Mouse (Mus musculus) heart, embryonic 13.5 days (tissue): Measurements from ENCODE around the gene Jmjd1c. TPM values are rescaled to one million over a fixed set of nuclear protein-coding genes. Genes with fewer than 3 reads are reported as not detected.
A peak's percentile ranks its signal among the peaks of the same experiment; 100 is the strongest.

ENCODE experiments used
- ATAC-seq: fragments of 200-750 bp; cut with Nextera tagmentation; 2 replicates; pipeline ENCODE4 v1.8.0; 2017; ENCODE audit warnings: moderate TSS enrichment; ENCODE audit not compliant: insufficient number of reproducible peaks, low FRiP score, low TSS enrichment; ENCODE audit errors: extremely low read depth
- H3K27ac ChIP-seq: fragments of 300-500 bp; sonication (generic); replicated peaks from 2 replicates; pipeline ENCODE4 v1.5.1; 2015; ENCODE audit warnings: moderate library complexity, mild to moderate bottlenecking, inconsistent platforms
- H3K27me3 ChIP-seq: fragments of 300-500 bp; sonication (generic); replicated peaks from 2 replicates; pipeline ENCODE4 v1.6.1; 2015; ENCODE audit warnings: mild to moderate bottlenecking, inconsistent platforms
- H3K36me3 ChIP-seq: fragments of 300-500 bp; sonication (generic); 2 replicates; pipeline ENCODE4 v1.6.1; 2015; ENCODE audit warnings: mild to moderate bottlenecking, inconsistent platforms
- H3K4me1 ChIP-seq: fragments of 300-500 bp; sonication (generic); 2 replicates; pipeline ENCODE4 v1.6.1; 2015; ENCODE audit warnings: inconsistent platforms
- H3K4me2 ChIP-seq: fragments of 300-500 bp; sonication (generic); 2 replicates; pipeline ENCODE4 v1.6.1; 2015; ENCODE audit warnings: inconsistent platforms, mild to moderate bottlenecking, moderate library complexity
- H3K4me3 ChIP-seq: fragments of 300-500 bp; sonication (generic); 2 replicates; pipeline ENCODE4 v1.5.1; 2015; ENCODE audit warnings: moderate library complexity, mild to moderate bottlenecking, inconsistent platforms
- H3K9ac ChIP-seq: fragments of 300-500 bp; sonication (generic); 2 replicates; pipeline ENCODE4 v1.6.1; 2015; ENCODE audit warnings: inconsistent platforms, mild to moderate bottlenecking, moderate library complexity
- H3K9me3 ChIP-seq: fragments of 300-500 bp; sonication (generic); 2 replicates; pipeline ENCODE4 v1.6.1; 2016; ENCODE audit warnings: inconsistent platforms
- WGBS: fragments of 180-500 bp; shearing (Covaris S2); methylation state at CpG from one replicate; pipeline ENCODE4 v1.1.7; 2015; ENCODE audit warnings: mixed read lengths; 5-methylcytosine and 5-hydroxymethylcytosine counted together
- polyA plus RNA-seq: library from polyadenylated mRNA; unstranded; fragments of >200 nt; fragmentation: Nextera tagmentation; extraction: Ambion mirVana; gene quantifications from 2 replicates; pipeline ENCODE4 v1.2.1, GENCODE M21; 2015

The Jmjd1c gene
- polyA plus RNA-seq, 1 experiment from 2014 or later, result 30.3 TPM

DNA sequence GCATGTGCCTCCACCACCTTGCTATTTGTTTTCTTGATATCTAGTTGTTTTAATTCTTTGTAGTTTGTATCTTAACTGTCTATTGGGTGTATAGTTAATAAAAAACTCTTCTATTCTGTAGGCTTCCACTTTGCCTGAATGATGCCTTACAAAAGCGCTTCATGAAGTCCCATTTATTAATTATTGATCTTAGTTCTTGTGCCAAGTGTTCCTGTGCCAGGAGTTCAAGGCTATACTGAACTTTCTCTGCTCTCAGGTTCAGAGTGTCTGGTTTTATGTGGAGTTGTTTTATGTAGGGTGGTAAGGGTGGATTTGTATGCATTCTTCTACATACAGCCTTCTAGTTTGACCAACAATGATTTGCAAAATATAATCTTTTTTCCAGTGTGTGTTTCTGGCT is 99.7 kb downstream of the Jmjd1c start:
- Histone ChIP-seq H3K4me1 (peaks cover 28% of the 10 kb centered on the region), H3K36me3 (peaks cover 36% of the 10 kb centered on the region), H3K4me2 (no peak overlapping the region), H3K27me3 (no peaks in the 10 kb centered on the region), H3K9me3 (no peaks in the 10 kb centered on the region), H3K9ac (no peak overlapping the region), H3K27ac (no peak overlapping the region), H3K4me3 (no peak overlapping the region)
- no peak for ATAC-seq
- 88% methylated on average over 1 of the region's 1 CpGs for WGBS

DNA sequence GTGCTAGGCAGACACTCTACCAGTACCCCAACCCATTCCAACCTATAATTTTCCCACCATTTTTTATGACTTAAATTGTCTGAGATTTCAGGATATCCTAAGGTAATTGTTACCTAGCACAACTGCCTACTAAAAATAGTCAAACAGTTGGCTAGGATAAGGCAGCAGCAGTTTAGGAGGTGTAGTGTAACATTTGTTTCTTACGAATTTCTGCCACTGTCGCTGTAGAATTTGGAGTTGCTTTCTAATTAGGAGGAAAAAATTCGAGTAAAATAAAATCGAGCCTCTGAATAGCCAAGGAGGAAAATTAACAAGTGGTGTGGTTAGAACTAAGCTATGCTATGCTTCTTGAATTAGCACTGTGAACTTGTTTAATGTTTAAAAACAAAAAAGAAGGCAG is 101.3 kb downstream of the Jmjd1c start:
- peak overlapping the region; percentile 1; the same call in 1 of the 2 replicates for H3K27ac ChIP-seq

DNA sequence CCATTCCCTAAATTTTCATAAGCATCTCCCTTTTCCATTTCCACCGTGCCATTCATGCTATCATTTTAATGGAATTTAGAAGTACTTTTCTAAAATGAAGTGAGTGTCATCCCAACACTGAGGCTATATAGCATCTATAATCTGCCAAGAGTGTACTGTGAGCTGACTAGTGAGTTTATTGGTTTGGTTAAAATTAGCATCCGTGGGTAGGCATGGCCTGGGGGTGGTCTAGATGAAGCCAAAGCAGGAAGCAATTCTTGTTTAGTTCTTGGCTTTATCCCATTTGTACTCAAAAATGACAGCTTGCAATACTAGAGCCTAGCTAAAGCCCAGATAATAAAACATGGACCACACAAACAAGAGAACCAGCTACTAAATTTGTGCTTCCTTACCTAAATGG is 101.9 kb downstream of the Jmjd1c start:
- Histone ChIP-seq H3K9me3 (no peaks in the 10 kb centered on the region), H3K27ac (no peak overlapping the region), H3K9ac (no peak overlapping the region), H3K4me3 (no peak overlapping the region), H3K27me3 (no peaks in the 10 kb centered on the region), H3K4me1 (peaks cover 34% of the 10 kb centered on the region), H3K36me3 (peaks cover 20% of the 10 kb centered on the region), H3K4me2 (no peak overlapping the region)
- WGBS, result 57% methylated on average over 2 of the region's 2 CpGs
- no peak for ATAC-seq

More for the DNA sequence above, 101.3 kb downstream of the Jmjd1c start:
- Histone ChIP-seq H3K4me1 (peaks cover 34% of the 10 kb centered on the region), H3K36me3 (peaks cover 26% of the 10 kb centered on the region), H3K9me3 (no peaks in the 10 kb centered on the region), H3K9ac (no peak overlapping the region), H3K4me2 (no peak overlapping the region), H3K27me3 (no peaks in the 10 kb centered on the region), H3K4me3 (no peak overlapping the region)
- 72% methylated on average over 4 of the region's 4 CpGs for WGBS
- no peak for ATAC-seq

DNA sequence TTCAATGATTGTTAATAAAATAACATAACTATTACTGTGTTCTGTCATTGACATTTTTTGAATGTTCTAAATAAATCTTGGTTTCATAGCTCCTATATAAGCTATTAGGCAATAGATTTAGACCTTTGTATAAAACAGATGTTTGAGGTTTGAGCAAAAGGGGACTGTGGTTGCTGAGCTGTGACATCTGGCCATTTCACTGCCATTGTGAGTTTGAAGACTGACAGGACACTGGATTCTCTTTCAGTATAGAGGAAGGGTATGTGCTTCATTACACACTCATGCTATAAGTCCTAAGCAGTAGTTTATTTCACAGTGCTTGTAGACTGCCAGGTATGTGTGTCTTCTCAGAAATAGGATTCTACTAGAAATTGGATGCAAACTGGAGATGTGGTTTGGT is 105.8 kb downstream of the Jmjd1c start:
- Histone ChIP-seq H3K9ac (no peak overlapping the region), H3K4me3 (no peak overlapping the region), H3K4me1 (peaks cover 42% of the 10 kb centered on the region), H3K4me2 (no peak overlapping the region), H3K27ac (no peak overlapping the region), H3K27me3 (no peaks in the 10 kb centered on the region), H3K9me3 (no peaks in the 10 kb centered on the region), H3K36me3 (peaks cover 13% of the 10 kb centered on the region; the same call in 1 of the 2 replicates)
- ATAC-seq, result no peak

DNA sequence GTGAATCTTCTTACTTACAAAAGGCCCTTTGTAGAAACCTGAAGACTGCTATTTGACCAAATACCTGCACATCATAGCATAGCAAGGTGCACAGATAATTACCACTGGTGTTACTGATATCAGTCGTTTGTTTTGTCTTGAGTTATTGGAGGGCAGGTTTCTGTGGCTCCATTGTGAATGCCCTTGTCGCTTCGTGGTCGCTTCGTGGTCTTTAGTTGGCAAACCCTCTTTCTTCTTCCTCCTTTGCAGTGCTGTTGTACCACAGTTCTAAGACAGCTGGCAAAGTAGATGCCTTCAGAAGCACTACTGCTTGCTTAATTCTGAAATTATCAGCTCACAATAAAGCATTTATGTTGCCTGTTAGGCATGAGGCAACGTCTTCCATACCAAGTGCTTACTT is 106.5 kb downstream of the Jmjd1c start:
- Histone ChIP-seq H3K27ac (no peak overlapping the region), H3K27me3 (no peaks in the 10 kb centered on the region), H3K36me3 (peaks cover 13% of the 10 kb centered on the region; the same call in 1 of the 2 replicates), H3K9ac (no peak overlapping the region), H3K4me2 (no peak overlapping the region), H3K4me3 (no peak overlapping the region), H3K9me3 (no peaks in the 10 kb centered on the region), H3K4me1 (peaks cover 37% of the 10 kb centered on the region)
- 85% methylated on average over 6 of the region's 6 CpGs for WGBS
- ATAC-seq, result no peak

DNA sequence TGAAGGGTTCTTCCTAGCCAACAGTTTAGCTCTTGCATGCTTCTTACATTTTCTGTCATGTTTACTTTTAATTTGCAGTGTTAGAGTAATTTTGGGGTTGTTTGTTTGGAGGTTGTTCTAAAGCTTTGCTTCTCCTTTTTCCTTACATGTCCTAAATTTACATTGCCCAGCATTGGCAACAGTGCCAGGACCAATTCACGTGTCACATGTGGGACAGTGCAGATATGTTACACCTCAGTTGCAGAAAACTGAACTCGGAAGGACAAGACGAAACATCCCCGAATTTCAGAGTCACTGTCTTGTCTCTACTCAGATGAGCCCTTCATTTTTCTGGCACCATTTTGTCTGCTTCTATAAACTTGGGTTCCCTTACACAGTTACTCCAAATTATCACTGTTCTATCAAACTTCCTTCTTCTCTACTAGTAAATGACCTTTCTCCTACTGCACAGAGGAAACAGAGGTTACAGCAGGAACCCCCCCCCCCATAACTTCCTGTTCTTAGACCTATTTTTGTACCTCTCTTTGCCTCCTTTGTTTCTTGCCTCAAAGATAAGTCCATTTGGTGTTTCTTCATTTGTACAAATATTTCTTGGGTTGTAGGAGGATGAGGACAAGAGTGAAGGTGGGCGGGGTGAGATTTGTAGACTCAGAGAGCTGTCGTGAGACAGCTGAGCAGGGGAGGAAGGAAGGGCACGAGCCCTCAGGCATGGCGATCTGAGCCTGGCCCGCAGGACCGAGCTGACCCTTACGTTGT is 108.9 kb downstream of the Jmjd1c start:
- 69% methylated on average over 11 of the region's 11 CpGs for WGBS
- H3K27ac ChIP-seq, result peak overlapping the region; percentile 40; the same call in 1 of the 2 replicates
- peaks cover 13% of the 10 kb centered on the region; the same call in 1 of the 2 replicates for H3K36me3 ChIP-seq
- H3K9ac ChIP-seq, result no peak overlapping the region
- no peak overlapping the region for H3K4me3 ChIP-seq
- peaks cover 34% of the 10 kb centered on the region for H3K4me1 ChIP-seq
- H3K27me3 ChIP-seq, result no peaks in the 10 kb centered on the region
- no peak overlapping the region for H3K4me2 ChIP-seq
- no peaks in the 10 kb centered on the region for H3K9me3 ChIP-seq
- no peak for ATAC-seq

DNA sequence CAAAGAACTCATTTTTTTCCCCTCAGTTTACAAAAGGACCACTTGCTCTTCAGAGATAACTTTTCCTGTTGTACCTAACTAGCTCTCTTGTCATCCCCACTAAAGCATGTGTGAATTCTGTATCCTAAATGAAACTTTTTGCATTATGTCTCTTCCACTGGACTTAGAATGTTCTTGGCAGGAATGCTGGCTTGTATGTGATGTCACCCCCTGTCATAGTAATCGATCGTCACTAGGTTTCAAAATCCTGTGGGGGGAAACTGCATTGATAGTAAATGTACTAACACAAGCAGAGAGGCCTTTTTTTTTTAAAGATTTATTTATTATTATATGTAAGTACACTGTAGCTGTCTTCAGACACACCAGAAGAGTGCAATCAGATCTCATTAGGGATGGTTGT is 112.0 kb downstream of the Jmjd1c start:
- WGBS, result 74% methylated on average over 2 of the region's 2 CpGs
- Histone ChIP-seq H3K4me3 (no peak overlapping the region), H3K4me2 (no peak overlapping the region), H3K9ac (no peak overlapping the region), H3K4me1 (peaks cover 21% of the 10 kb centered on the region), H3K9me3 (no peaks in the 10 kb centered on the region), H3K27ac (no peak overlapping the region), H3K36me3 (peaks cover 13% of the 10 kb centered on the region; the same call in 1 of the 2 replicates), H3K27me3 (no peaks in the 10 kb centered on the region)
- no peak for ATAC-seq

DNA sequence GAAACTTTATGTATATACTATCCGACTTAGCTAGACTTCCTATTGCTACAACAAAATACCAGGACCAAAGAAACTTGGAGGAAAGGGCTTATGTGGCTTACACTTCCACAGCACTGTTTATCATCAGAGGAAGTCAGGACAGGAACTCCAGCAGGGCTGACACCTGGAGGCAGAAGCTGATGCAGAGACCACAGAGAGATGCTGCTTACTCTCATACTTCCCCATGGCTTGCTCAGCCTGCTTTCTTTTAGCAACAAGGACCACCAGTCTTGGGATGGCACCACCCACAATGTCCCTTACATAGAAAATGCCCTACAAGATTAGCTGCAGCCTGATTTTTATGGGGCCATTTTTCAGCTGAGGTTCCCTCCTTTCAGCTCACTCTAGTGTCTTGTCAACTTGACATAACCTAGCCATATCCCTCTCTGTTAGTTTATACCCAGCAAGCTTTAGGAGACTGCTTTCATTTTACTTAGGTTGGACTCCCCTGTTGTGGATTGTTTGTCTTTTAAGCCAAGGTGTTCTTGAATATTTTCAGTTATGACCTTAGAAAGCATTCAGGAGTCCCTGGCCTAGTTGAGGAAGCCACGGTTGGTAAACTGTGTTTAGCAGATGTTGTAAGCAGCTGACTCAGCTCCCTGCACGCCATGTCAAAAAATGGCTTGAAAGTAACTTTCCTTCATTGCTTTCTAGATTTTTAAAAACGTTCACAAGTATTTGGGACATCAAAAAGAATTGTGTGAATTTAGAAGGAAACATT is 114.2 kb downstream of the Jmjd1c start:
- no peak for ATAC-seq
- 72% methylated on average over 4 of the region's 4 CpGs for WGBS

DNA sequence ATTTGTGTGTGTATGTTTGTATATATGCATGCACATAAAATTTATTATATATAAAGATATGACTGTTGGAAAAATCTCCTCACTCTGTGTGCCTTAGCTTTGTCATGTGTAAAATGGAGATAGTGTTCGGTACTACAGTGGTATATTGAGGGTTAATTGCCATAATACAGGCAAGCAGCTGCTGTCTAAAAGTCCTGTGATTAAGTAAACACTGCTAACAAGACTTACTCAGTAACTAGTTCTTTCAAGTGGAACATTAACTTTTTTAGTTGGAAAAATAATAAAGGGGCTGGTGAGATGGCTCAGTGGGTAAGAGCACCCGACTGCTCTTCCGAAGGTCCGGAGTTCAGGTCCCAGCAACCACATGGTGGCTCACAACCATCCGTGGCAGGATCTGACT is 116.1 kb downstream of the Jmjd1c start:
- Histone ChIP-seq H3K4me2 (no peak overlapping the region), H3K27ac (no peak overlapping the region), H3K4me3 (no peak overlapping the region), H3K36me3 (peaks cover 2% of the 10 kb centered on the region), H3K4me1 (peaks cover 22% of the 10 kb centered on the region), H3K9me3 (no peaks in the 10 kb centered on the region), H3K27me3 (no peaks in the 10 kb centered on the region), H3K9ac (no peak overlapping the region)
- ATAC-seq, result no peak
- 91% methylated on average over 5 of the region's 5 CpGs for WGBS

More for the DNA sequence above, 114.2 kb downstream of the Jmjd1c start:
- Histone ChIP-seq H3K36me3 (0 out of 2 replicates have a peak, but pooled peaks cover 8% of the 10 kb centered on the region), H3K27me3 (no peaks in the 10 kb centered on the region), H3K27ac (no peak overlapping the region), H3K4me2 (no peak overlapping the region), H3K9me3 (no peaks in the 10 kb centered on the region), H3K4me1 (peaks cover 26% of the 10 kb centered on the region), H3K9ac (no peak overlapping the region), H3K4me3 (no peak overlapping the region)

DNA sequence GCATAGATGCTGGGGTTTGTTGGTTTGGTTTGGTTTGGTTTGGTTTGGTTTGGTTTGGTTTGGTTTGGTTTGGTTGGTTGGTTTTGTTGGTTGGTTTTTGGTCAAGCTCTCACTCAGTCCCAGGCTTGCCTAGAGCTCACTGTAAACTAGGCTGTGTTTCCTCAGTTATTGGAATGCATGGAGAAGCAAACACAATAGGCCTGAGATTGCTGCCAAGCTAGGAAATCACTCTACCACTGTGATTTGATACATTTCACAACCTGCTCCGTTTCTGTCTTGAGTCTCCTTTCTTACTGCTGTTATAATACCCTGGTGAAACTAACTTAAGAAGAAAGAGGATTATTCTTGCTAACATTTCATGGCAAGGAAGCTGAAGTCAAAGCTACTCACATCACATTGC is 117.8 kb downstream of the Jmjd1c start:
- 65% methylated on average over 1 of the region's 1 CpGs for WGBS
- Histone ChIP-seq H3K9me3 (no peaks in the 10 kb centered on the region), H3K4me2 (no peak overlapping the region), H3K27ac (no peak overlapping the region; the same call in 1 of the 2 replicates), H3K9ac (no peak overlapping the region), H3K4me1 (peaks cover 16% of the 10 kb centered on the region), H3K36me3 (peaks cover 16% of the 10 kb centered on the region), H3K27me3 (no peaks in the 10 kb centered on the region), H3K4me3 (no peak overlapping the region)
- ATAC-seq, result no peak

DNA sequence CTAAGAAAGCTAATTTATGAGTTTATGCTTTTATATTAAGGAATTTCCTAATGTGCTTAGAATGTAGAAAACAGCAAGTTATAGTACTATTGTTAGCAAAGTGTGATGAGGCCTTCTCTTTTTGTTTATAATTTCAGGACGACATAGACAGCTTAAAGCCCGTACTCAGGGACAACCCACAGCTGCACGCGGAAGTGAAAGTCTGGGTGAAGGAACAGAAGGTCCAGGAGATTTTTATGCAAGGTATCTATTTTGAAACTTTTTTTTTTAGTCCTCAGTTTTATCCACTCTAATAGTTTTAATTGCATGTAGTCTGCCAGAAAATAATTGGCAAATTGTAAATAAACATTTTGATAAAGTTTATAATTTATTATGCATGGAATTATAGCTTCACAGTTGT is 119.2 kb downstream of the Jmjd1c start:
- 84% methylated on average over 4 of the region's 4 CpGs for WGBS
- Histone ChIP-seq H3K27ac (no peak overlapping the region), H3K4me1 (peaks cover 15% of the 10 kb centered on the region), H3K36me3 (peaks cover 30% of the 10 kb centered on the region), H3K4me3 (no peak overlapping the region), H3K4me2 (no peak overlapping the region), H3K27me3 (no peaks in the 10 kb centered on the region), H3K9ac (no peak overlapping the region), H3K9me3 (no peaks in the 10 kb centered on the region)
- no peak for ATAC-seq
